Mouse (Mus musculus) MEL (cell line): ENCODE measurements at regions not wholly inside any gene's neighbourhood (a gene's known extent, or its start where the extent isn't known, plus 50 kb on each side); places are given as distances from the start of the nearest gene placed in this dataset.

Source experiments
- DNase-seq: peaks from one replicate; pipeline ENCODE4 v3.0.0; 2011; ENCODE audit warnings: low read depth, low spot score
- H3K27ac ChIP-seq: 2 replicates; pipeline ENCODE4 v1.5.1; 2012; ENCODE audit warnings: low read depth, mild to moderate bottlenecking, control low read depth, low read length, moderate library complexity; ENCODE audit not compliant: control insufficient read depth
- H3K27me3 ChIP-seq, 2 experiments: fragments of 150-350 bp in 1 of 2; sonication (generic) in 1 of 2; 2 replicates each; pipeline ENCODE4 v1.6.1; 2012; ENCODE audit warnings: low read length in 2 of 2, mild to moderate bottlenecking in 2 of 2, improper control_type of control experiment in 1 of 2, moderate library complexity in 1 of 2; ENCODE audit not compliant: insufficient read depth in 2 of 2, control insufficient read depth in 1 of 2
- H3K36me3 ChIP-seq, 2 experiments: 2 replicates each; pipeline ENCODE4 v1.6.1; 2012 to 2014; ENCODE audit warnings: low read length in 2 of 2, improper control_type of control experiment in 1 of 2, inconsistent platforms in 1 of 2, mild to moderate bottlenecking in 1 of 2; ENCODE audit not compliant: insufficient read depth in 2 of 2, control insufficient read depth in 1 of 2
- H3K4me1 ChIP-seq, 2 experiments: fragments of 150-350 bp in 1 of 2; sonication (generic) in 1 of 2; 2 replicates each; pipeline ENCODE4 v1.6.1; 2012; ENCODE audit warnings: low read length in 2 of 2, improper control_type of control experiment in 1 of 2, mild to moderate bottlenecking in 1 of 2; ENCODE audit not compliant: insufficient read depth in 2 of 2, control insufficient read depth in 1 of 2
- H3K4me3 ChIP-seq, 2 experiments: fragments of 150-350 bp in 1 of 2; sonication (generic) in 1 of 2; 2 replicates each; pipeline ENCODE4 v1.5.1; 2012; ENCODE audit warnings: low read depth in 2 of 2, low read length in 2 of 2, mild to moderate bottlenecking in 2 of 2, moderate library complexity in 2 of 2, control low read depth in 1 of 2, improper control_type of control experiment in 1 of 2; ENCODE audit not compliant: control insufficient read depth in 1 of 2, insufficient read depth in 1 of 2
- H3K79me2 ChIP-seq: 2 replicates; pipeline ENCODE4 v1.6.1; 2012; ENCODE audit warnings: mild to moderate bottlenecking, low read length, moderate library complexity; ENCODE audit not compliant: control insufficient read depth, poor library complexity, insufficient read depth
- H3K9ac ChIP-seq: 2 replicates; pipeline ENCODE4 v1.6.1; 2012; ENCODE audit warnings: low read depth, mild to moderate bottlenecking, control low read depth, low read length, moderate library complexity; ENCODE audit not compliant: control insufficient read depth, poor library complexity, severe bottlenecking
- H3K9me3 ChIP-seq: fragments of 150-350 bp; sonication (generic); replicated peaks from 2 replicates; pipeline ENCODE4 v1.6.1; 2012; ENCODE audit warnings: mild to moderate bottlenecking, low read length, improper control_type of control experiment, moderate library complexity; ENCODE audit not compliant: insufficient read depth
- BHLHE40 ChIP-seq: IDR thresholded peaks from 2 replicates; pipeline ENCODE4 v1.6.1; 2012; ENCODE audit warnings: low read depth, mild to moderate bottlenecking, inconsistent platforms, low read length, improper control_type of control experiment, borderline replicate concordance
- CHD1 ChIP-seq: IDR thresholded peaks from 2 replicates; pipeline ENCODE4 v1.6.1; 2012; ENCODE audit warnings: low read depth, mild to moderate bottlenecking, inconsistent platforms, low read length, improper control_type of control experiment
- CHD2 ChIP-seq: IDR thresholded peaks from 2 replicates; pipeline ENCODE4 v1.6.1; 2011; ENCODE audit warnings: low read length, improper control_type of control experiment
- E2F4 ChIP-seq: IDR thresholded peaks from 2 replicates; pipeline ENCODE4 v1.6.1; 2011; ENCODE audit warnings: low read depth, low read length, improper control_type of control experiment, borderline replicate concordance
- GABPA ChIP-seq: IDR thresholded peaks from 2 replicates; pipeline ENCODE4 v1.6.1; 2012; ENCODE audit warnings: low read depth, mild to moderate bottlenecking, inconsistent platforms, low read length, improper control_type of control experiment, moderate library complexity
- JUND ChIP-seq: IDR thresholded peaks from 2 replicates; pipeline ENCODE4 v1.6.1; 2011; ENCODE audit warnings: low read depth, mild to moderate bottlenecking, improper control_type of control experiment, low read length
- MAFK ChIP-seq: IDR thresholded peaks from 2 replicates; pipeline ENCODE4 v1.6.1; 2011; ENCODE audit warnings: low read depth, mild to moderate bottlenecking, low read length, improper control_type of control experiment, borderline replicate concordance
- MEF2A ChIP-seq: IDR thresholded peaks from 2 replicates; pipeline ENCODE4 v1.6.1; 2014; ENCODE audit warnings: low read depth, mild to moderate bottlenecking, inconsistent platforms, low read length, improper control_type of control experiment; ENCODE audit not compliant: poor library complexity, insufficient replicate concordance, severe bottlenecking; ENCODE audit errors: extremely low read depth
- MXI1 ChIP-seq: IDR thresholded peaks from 2 replicates; pipeline ENCODE4 v1.6.1; 2011; ENCODE audit warnings: mild to moderate bottlenecking, low read depth, low read length, improper control_type of control experiment
- MYB ChIP-seq: IDR thresholded peaks from 2 replicates; pipeline ENCODE4 v1.6.1; 2011; ENCODE audit warnings: mild to moderate bottlenecking, low read depth, low read length, improper control_type of control experiment
- MYC ChIP-seq: IDR thresholded peaks from 2 replicates; pipeline ENCODE4 v1.6.1; 2011; ENCODE audit warnings: low read depth, mild to moderate bottlenecking, low read length, improper control_type of control experiment, moderate library complexity
- POLR2AphosphoS5 ChIP-seq: IDR thresholded peaks from 2 replicates; pipeline ENCODE4 v1.6.1; 2012; ENCODE audit warnings: low read depth, borderline replicate concordance, mild to moderate bottlenecking, inconsistent platforms, low read length, moderate library complexity, mixed read lengths
- SIN3A ChIP-seq: IDR thresholded peaks from 2 replicates; pipeline ENCODE4 v1.6.1; 2012; ENCODE audit warnings: low read length, improper control_type of control experiment, inconsistent platforms
- SMC3 ChIP-seq: IDR thresholded peaks from 2 replicates; pipeline ENCODE4 v1.6.1; 2011; ENCODE audit warnings: low read depth, low read length, improper control_type of control experiment
- TAL1 ChIP-seq: IDR thresholded peaks from 2 replicates; pipeline ENCODE4 v1.6.1; 2012; ENCODE audit warnings: mild to moderate bottlenecking, inconsistent platforms, low read length, moderate library complexity, mixed read lengths
- TCF12 ChIP-seq: IDR thresholded peaks from 2 replicates; pipeline ENCODE4 v1.6.1; 2014; ENCODE audit warnings: low read depth, mild to moderate bottlenecking, inconsistent platforms, low read length, improper control_type of control experiment, moderate library complexity
- UBTF ChIP-seq: IDR thresholded peaks from 2 replicates; pipeline ENCODE4 v1.6.1; 2012; ENCODE audit warnings: low read depth, mild to moderate bottlenecking, inconsistent platforms, low read length, improper control_type of control experiment, moderate library complexity, borderline replicate concordance; ENCODE audit not compliant: insufficient read depth
- USF2 ChIP-seq, 2 experiments: IDR thresholded peaks; 2 replicates each; pipeline ENCODE4 v1.6.1; 2011 to 2012; ENCODE audit warnings: improper control_type of control experiment in 2 of 2, low read length in 2 of 2, borderline replicate concordance in 1 of 2, inconsistent platforms in 1 of 2, low read depth in 1 of 2, mild to moderate bottlenecking in 1 of 2; ENCODE audit not compliant: insufficient read depth in 1 of 2

GRCm38 (mm10) chr13:54285968-54286367, 85.2 kb upstream of the Cplx2 start:
- Histone ChIP-seq H3K27ac (no peak overlapping the region), H3K9me3 (no peaks in the 10 kb centered on the region), H3K4me1 (no peaks in the 10 kb centered on the region), H3K4me3 (no peak overlapping the region), H3K27me3 (peaks cover 0 to 3% of the 10 kb centered on the region in 2 experiments; a peak in 2 of 4 replicates), H3K79me2 (no peaks in the 10 kb centered on the region), H3K36me3 (no peaks in the 10 kb centered on the region), H3K9ac (no peak overlapping the region)
- DNase-seq: no peak
- TF ChIP-seq SMC3: no peak
- no peak for TF ChIP-seq MXI1
- TF ChIP-seq MEF2A: no peak
- TF ChIP-seq UBTF: no peak
- TF ChIP-seq USF2 (IDR thresholded peaks at IDR 0.05; ENCODE audit: borderline replicate concordance in 1 of 2, insufficient read depth in 1 of 2, low read depth in 1 of 2, low read length in 2 of 2): no peak

GRCm38 (mm10) chr13:54286616-54287015, 84.5 kb upstream of the Cplx2 start:
- Histone ChIP-seq H3K4me3 (no peak overlapping the region), H3K36me3 (no peaks in the 10 kb centered on the region), H3K4me1 (no peaks in the 10 kb centered on the region), H3K9me3 (no peaks in the 10 kb centered on the region), H3K27me3 (peaks cover 0 to 3% of the 10 kb centered on the region in 2 experiments; a peak in 3 of 4 replicates), H3K27ac (no peak overlapping the region)
- no peak for DNase-seq
- TF ChIP-seq GABPA (no peak), TAL1 (no peak), MYB (no peak), USF2 (IDR thresholded peaks at IDR 0.05; ENCODE audit: borderline replicate concordance in 1 of 2, insufficient read depth in 1 of 2, low read depth in 1 of 2, low read length in 2 of 2) (no peak), TCF12 (no peak), MAFK (no peak), CHD2 (no peak), JUND (no peak), CHD1 (no peak), MXI1 (no peak), MYC (no peak), BHLHE40 (no peak), E2F4 (no peak), POLR2AphosphoS5 (no peak), SIN3A (no peak)
- TF ChIP-seq, all 39 proteins: peak for 0
- Histone ChIP-seq H3K79me2 (no peaks in the 10 kb centered on the region), H3K9ac (no peak overlapping the region)
